Mouse (Mus musculus) liver, postnatal 0 days (tissue): ENCODE results near the gene Klhl26.

Experiments used
- CTCF ChIP-seq: sonication (generic); IDR thresholded peaks from 2 replicates; pipeline ENCODE4 v1.5.1; 2016; ENCODE audit warnings: antibody characterized with exemption, low read depth
- EP300 ChIP-seq: IDR thresholded peaks from 2 replicates; pipeline ENCODE4 v1.6.1; 2016; ENCODE audit warnings: antibody characterized with exemption, low read depth, mild to moderate bottlenecking

DNA sequence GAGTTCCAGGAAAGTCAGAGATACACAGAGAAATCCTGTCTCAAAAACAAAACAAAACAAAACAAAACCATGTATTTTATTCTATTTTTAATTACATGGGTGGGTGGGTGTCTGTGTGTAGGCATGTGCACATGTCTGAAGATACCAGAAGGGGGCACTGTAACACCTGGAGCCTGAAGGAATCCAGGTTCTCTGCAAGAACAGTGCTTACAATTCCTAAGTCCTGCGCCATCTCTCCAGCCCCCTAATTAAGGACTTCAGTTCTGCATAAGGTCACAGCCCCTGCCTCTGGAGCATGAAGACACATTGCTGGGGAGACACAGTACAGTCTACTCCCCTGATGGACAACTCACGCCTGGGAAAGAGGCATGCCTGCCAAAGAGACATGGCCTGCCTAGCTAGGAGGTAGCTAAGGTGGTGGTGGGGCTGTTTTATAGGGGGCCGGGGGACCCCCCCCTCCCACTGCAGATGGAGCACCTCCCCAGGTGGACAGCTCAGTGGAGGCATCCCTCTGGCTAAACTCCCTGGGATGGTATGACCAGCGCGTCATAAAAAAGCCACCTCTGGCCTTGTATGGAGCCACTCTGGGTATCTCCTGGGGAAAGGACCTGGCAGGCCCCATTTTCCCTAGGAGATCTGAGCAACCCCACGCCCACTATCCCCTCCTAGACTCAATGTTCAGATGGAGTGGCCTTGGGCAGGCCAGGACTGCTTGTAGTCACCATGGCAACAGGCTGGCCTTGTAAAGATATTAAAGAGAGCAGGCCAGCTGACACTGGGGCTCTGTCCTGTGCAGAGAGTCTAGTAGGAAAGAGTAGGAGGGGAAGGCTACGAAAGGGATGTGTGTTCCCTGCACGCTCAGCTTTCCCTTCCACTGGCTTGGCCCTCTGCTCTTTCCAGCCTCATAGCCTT is 61.0 kb downstream of the Klhl26 start:
- TF ChIP-seq CTCF (peak; percentile 81), EP300 (no peak)
